Mouse (Mus musculus): Measurements from ENCODE around the gene Gm48552.

Gm48552 gene

DNA sequence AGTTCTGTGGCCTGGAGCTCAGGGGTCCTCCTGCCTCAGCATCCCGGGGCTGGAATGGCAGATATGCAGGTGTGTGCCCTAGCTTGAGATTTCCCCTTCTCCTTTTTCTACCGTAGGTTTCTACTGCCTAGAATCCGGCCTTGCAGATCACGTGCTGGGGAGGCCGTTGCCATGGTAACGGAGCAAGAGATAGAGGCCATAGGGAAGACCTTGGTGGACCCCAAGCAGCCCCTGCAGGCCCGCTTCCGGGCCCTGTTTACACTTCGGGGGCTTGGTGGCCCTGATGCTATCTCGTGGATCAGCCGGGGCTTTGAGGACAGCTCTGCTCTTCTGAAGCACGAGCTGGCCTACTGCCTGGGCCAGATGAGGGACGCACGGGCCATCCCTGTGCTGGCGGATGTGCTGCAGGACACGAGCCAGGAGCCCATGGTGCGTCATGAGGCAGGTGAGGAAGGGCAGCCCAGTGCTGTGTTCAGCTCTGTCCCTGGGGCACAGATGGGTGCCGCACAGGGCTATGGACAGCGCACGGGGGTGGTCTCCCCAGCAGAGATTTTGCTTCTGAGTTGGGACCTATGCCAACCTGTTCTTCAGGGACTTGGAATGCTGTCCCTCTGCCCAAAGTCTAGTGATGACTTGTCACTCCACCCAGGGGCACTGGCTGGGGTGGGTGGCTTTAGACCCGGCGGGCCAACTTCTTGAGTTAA lies 3.0 kb upstream of the Gm48552 start:
- DNase-seq (ENCODE audit: low spot score in 2 of 2): no peak

DNA sequence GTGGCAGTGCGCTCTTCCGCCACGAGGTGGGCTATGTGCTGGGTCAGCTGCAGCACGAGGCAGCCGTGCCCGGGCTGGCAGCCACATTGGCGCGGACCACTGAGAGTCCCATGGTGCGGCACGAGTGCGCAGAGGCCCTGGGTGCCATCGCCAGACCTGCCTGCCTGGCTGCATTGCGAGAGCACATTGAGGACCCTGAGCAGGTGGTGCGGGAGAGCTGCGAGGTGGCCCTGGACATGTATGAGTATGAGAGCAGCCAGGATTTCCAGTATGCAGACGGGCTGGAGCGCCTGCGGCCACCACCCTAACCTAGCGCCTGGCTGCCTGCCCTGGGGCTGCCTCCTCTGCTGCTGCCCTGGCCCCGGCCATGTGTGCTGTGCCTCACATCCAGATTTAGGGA lies 1.1 kb upstream of the Gm48552 start:
- no peak for DNase-seq (ENCODE audit: low spot score in 2 of 2)

DNA sequence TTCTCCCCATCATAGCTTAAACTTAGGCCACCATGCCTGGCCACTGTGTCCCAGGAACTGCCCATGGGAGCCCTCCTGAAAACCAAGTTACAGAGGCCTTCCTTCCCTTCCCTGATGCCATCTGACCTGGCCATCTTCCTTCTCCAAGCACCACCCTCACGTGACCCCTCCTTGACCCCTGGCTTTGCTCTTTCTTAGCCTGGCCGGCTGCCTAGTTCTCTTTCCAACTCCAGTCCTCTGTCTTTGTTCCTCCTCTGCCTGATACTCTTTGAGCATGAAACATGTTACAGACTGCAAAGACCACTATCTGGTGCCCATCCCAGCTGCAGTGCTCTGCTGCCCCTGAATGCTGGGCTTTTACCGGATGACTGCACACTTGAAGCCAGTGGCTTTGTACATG lies 568 bp downstream of the Gm48552 start:
- no peak for DNase-seq (ENCODE audit: low spot score in 2 of 2)

DNA sequence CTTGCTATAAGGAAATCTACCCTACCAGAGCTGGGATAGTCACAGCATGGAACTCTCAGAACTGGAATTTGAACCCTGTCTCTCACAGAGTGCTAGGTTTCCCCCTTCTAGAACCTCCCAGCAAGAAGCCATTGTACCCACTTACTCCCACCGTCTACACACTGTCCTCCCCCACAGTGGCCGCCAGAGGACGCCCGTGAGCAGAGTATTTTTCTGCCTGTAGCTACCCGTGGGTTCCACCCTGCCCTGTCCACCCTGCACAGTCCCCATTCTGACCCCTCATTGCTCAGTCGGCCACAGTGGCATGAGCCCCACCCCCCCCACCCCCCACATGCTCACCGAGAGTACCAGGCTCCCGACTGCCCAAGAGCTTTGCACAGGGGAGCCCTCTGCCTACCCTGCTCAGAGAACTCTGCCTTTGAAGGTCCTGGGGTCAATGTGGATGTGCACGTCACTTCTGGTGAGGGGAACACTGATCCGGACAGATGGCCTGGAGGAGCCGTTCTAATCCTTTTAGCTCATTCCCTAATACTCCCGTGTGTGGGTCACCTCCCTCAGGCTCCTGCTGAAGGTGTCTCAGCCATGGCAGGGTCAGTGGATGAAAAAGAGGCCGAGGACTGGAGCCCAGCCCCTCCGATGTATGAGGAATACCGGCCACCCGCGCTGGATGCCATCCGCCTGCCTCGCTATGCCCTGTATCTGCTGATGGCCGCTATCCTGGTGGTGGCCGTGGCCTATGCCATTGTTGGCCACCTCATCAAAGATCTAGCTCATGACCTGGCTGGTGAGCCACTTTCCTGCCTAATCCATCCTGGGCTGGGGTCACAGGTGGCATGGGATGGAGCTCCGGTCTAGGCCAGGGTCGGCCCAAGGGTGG lies 1.2 kb downstream of the Gm48552 start:
- DNase-seq (ENCODE audit: low spot score in 2 of 2): peak; percentile 73 to 77

DNA sequence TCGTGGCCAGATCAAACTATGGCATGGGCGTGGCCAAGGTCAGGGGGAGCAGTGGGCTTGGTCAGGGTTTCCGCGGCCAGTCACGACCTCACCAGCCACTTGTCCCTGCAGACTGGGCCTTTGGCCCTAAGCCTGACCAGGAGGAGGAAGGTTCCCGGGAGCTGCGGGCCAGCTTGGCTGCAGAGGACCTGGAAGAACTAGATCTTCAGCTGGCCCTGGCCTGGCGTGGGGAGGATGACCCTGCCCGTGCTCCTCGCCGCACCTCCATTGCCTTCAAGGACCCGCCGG lies 1.8 kb downstream of the Gm48552 start:
- DNase-seq (ENCODE audit: low spot score in 2 of 2): no peak

- no peak for DNase-seq (ENCODE audit: low spot score in 2 of 2)
Measured at GRCm38 (mm10) chr10:81392270-81392669, 3.5 kb downstream of the Gm48552 start.

GRCm38 (mm10) chr10:81392781-81393185 lies 4.0 kb downstream of the Gm48552 start, which contains the start of gene Smim24:
Gene Smim24 (plus strand): TSS chr10:81393051.
- no peak for DNase-seq (ENCODE audit: low spot score in 2 of 2)

GRCm38 (mm10) chr10:81393456-81394063 lies 4.8 kb downstream of the Gm48552 start:
- no peak for DNase-seq (ENCODE audit: low spot score in 2 of 2)

DNA sequence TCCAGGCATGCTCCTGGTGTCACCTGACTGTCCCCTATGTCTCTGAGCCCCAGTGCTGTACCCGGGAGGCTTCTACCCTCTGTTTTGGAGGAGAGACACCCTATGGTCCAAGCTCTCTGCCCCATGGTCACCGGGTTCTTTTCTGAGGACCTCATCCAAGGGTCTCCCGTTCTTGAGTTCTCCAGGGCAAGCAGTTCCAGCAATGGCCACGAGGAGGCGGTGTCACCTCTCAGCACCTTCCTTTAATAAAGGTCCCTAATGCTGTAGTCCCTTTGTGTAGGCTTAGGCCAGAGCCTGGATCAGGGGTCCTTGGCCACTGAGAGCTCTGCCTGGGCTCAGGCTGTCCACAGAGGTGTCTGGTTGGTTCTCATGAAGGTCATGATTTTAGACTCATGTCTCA lies 6.3 kb downstream of the Gm48552 start:
- DNase-seq (ENCODE audit: low spot score in 2 of 2): peak; percentile 69 to 79

DNA sequence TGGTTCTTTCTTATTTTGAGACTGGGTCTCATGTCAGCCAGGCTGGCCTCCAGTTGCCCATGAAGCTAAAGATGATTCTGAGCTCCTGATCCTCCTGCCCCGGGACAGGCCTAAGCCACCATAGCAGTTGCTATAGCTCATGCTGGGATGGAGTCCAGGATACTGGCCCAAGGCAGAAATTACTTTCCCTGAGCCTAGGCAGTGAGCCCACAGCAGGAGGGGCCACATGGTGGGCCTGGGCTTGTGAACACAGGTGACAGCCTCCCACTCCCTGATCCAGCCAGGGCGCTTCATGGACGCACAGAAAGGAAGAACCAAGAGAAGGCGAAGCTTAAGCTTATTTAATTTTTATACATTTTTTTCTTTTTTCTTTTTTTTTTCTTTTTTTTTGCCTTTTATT lies 7.1 kb downstream of the Gm48552 start:
- DNase-seq (ENCODE audit: low spot score in 2 of 2): no peak

- DNase-seq (ENCODE audit: low spot score in 2 of 2): no peak
Measured at GRCm38 (mm10) chr10:81396749-81397148, 7.9 kb downstream of the Gm48552 start.

GRCm38 (mm10) chr10:81399296-81399695 lies 10.5 kb downstream of the Gm48552 start:
- no peak for DNase-seq (ENCODE audit: low spot score in 2 of 2)

GRCm38 (mm10) chr10:81399798-81400308 lies 11.0 kb downstream of the Gm48552 start:
- no peak for DNase-seq (ENCODE audit: low spot score in 2 of 2)

DNA sequence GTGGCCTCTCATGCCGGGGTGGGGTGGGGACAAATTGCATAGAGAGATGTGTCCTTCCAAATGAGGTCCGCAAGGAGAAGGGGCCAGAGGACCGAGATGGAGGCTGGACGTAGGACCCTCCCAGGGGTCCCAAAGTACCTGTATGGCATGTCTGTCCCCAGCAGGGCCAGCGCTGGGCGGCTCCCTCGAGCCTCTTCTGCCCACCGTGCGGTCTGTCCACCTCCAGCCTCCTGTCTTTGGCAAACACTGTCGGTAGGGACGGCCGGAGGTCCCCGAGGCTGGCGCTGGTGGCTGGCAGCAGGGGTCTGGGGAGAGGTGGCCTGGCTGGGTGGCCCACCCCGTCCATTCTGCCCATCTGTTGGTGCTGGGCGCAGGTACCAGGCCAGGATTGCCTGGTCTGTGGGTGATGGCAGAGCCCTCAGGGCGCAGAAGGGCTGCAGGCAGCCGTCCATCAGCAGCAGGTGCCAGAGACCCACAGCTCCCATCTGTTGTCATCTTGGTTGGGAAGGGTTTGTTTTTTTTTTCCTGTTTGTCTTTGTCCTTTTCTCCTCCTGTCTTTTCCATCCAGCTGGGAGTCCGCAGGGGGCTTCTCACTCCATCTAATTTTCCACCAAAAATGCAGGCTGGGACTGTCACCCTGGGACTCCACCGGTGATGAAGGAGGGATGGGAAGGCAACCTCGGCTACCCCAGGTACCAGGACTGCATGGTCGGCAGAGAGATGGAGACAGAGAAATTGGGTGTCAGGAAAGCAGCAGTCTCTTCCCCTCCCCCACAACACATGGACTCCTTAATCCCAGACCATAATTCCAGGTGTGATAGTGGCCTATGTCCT lies 11.8 kb downstream of the Gm48552 start:
- no peak for DNase-seq (ENCODE audit: low spot score in 2 of 2)

- no peak for DNase-seq (ENCODE audit: low spot score in 2 of 2)
Measured at GRCm38 (mm10) chr10:81401205-81401520, 12.4 kb downstream of the Gm48552 start.

DNA sequence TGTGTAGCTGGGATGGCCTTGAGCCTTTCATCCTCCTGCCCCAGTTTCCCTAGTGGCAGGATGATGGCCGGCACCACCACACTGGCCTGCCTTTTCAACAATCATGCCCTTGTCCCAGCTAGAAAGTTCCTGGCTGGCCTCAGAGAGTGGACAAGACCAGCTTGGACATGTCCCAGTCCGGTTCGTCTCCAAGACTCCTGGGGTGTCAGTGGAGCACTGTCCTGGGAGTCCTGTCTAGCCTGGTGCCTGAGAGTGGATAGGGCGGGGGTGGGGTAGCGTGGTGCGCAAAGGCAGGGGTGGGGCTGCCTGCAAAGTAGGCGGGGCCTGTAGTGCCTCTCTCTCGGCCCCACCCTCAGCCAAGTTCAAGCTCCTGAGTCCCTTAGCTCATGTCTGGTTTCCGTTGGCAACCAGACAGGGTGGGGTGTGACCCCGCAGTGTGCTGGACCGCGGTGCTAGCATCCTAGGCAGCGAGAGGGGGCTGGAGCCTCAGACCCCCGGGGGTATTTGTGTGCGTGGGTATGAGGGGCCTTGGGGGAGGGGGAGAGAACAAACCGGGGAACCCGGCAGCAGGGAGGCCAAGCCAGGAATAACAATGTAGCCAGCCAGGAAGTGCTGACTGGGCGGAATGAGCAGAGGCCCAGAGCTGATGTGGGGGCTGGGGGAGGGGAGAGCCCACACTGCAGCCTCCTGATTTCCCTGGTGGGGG lies 12.9 kb downstream of the Gm48552 start:
- no peak for DNase-seq (ENCODE audit: low spot score in 2 of 2)

DNA sequence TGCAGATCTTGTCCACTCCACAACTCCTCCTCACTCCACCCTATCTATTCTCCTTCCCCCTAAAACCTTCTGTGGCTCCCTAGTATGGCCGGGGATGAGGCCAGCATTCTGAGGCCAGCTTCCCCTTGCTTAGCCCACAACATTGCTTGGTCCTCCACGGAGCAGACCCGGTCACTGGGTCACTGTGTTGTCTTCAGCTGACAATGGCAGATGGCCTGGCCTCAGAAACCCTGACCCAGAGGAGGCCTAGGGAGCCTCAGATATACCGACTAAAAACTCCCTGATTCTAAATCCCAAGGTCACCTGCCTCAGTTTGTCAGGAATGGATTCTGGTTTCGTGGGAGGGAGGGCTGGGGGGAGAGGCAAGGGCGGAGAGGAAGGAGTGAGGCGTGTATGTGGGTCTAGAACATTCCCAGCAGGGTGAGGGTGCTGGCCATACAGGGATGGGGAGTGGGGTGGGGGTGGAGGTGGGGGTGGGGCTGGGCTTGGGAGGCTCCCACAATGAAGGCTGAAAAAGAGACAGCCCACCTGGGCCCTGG lies 13.5 kb downstream of the Gm48552 start:
- no peak for DNase-seq (ENCODE audit: low spot score in 2 of 2)

- DNase-seq (ENCODE audit: low spot score in 2 of 2): no peak
Measured at GRCm38 (mm10) chr10:81403511-81403910, 14.7 kb downstream of the Gm48552 start.

DNA sequence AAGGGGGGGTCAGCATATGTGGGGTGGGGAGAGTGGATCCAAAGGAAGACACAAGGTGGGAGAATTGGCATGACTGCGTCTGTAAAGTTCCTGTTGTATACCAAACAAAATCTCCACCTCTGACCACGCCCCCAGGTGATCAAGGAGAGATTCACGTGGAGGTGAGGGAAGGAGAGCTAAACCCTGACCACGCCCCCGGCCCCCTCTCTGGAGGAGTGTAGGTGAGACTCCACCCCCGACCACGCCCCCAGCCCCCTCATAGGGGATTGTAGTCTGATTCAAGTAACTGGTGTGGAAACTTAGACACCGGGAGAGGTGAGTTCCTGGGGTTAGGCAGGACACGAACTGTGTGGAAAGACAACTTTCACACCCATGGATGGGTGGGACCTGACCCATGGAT lies 15.3 kb downstream of the Gm48552 start:
- no peak for DNase-seq (ENCODE audit: low spot score in 2 of 2)

DNA sequence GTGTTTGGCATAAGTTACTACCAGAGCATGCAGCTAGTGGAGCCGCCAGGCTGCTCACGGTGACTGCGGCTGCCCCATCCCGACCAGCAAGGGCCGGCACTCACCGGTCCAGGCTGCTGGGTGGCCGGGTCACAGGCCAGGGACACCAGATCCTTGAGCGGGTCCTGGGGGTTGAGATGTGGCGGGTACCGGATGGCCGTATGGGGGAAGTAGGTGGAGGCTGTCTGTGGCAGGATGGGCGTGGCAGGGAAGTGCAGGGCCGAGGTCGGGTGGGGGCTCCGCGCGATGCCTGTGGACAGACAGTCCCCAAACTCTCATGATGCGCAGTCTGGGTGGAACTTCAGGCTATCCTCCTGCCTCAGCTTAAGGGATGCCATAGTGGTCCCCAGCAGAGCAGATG lies 15.9 kb downstream of the Gm48552 start:
- DNase-seq (ENCODE audit: low spot score in 2 of 2): peak; percentile 36 to 53
